Mouse (Mus musculus) limb, embryonic 10.5 days (tissue): ENCODE data around the gene Fam13c. TPM values are rescaled to one million over a fixed set of nuclear protein-coding genes. Genes with fewer than 3 reads are reported as not detected.

ENCODE experiments used
- DNase-seq: peaks from one replicate; pipeline ENCODE4 v3.0.0-alpha.2; 2017; ENCODE audit warnings: low spot score
- H3K27ac ChIP-seq: fragments of 300-500 bp; sonication (generic); 2 replicates; pipeline ENCODE4 v1.5.1; 2016; ENCODE audit warnings: mild to moderate bottlenecking
- H3K27me3 ChIP-seq: fragments of 300-500 bp; sonication (generic); 2 replicates; pipeline ENCODE4 v1.6.1; 2016; ENCODE audit warnings: low read depth, mild to moderate bottlenecking; ENCODE audit not compliant: poor library complexity, severe bottlenecking
- H3K36me3 ChIP-seq: fragments of 300-500 bp; sonication (generic); 2 replicates; pipeline ENCODE4 v1.6.1; 2016; ENCODE audit warnings: mild to moderate bottlenecking, moderate library complexity
- H3K4me1 ChIP-seq: fragments of 300-500 bp; sonication (generic); 2 replicates; pipeline ENCODE4 v1.6.1; 2016
- H3K4me3 ChIP-seq: fragments of 300-500 bp; sonication (generic); 2 replicates; pipeline ENCODE4 v1.5.1; 2016; ENCODE audit warnings: mild to moderate bottlenecking, moderate library complexity
- H3K9me3 ChIP-seq: fragments of 300-500 bp; sonication (generic); replicated peaks from 2 replicates; pipeline ENCODE4 v1.6.1; 2016; ENCODE audit warnings: mild to moderate bottlenecking
- WGBS: fragments of 180-500 bp; shearing (Covaris S2); methylation state at CpG from one replicate; pipeline ENCODE4 v1.1.7; 2016; 5-methylcytosine and 5-hydroxymethylcytosine counted together
- polyA plus RNA-seq: library from polyadenylated mRNA; unstranded; fragments of >200 nt; fragmentation: Nextera tagmentation; extraction: Ambion mirVana; gene quantifications from 2 replicates; pipeline ENCODE4 v1.2.1, GENCODE M21; 2016

Gene Fam13c
- polyA plus RNA-seq, 1 experiment from 2014 or later, result 7.8 TPM

DNA sequence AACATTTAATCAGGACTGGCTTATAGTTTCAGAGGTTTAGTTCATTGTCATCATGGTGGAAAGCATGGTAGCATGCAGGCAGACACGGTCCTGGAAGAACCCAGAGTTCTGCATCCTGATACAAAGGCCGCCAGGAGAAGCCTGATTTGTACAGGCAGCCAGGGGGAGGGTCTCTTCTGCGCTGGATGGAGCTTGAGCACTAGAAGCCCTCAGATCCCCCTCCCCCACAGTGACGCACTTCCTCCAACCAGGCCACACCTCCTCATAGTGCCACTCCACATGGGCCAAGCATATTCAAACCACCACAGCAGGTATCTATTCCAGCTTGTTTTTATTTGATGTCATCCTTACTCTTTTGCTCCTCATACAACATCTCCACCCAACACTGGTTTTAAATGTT is 3.6 kb upstream of the Fam13c start:
- H3K27me3 ChIP-seq, result 0 out of 2 replicates have a peak, but pooled peaks cover 4% of the 10 kb centered on the region

DNA sequence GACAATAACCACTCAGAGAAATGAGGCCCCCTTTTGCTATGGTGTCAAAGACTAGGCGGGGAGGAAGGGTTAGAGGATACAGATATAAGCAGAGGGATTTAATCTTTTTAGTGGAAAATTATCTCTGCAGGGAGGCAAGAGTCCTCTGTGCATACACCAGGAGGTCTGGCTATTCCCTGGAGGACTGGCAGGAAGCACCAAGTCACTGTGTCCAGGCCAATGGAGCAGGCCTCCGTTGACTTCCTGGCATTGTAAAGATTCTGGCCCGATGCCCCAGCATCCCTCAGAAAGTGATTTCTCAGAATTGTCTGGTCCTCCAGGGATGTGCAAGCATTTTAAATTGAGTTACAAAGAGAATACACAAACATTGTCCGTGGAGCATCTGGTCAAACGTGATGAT is 3.0 kb upstream of the Fam13c start:
- Histone ChIP-seq H3K27me3 (0 out of 2 replicates have a peak, but pooled peaks cover 4% of the 10 kb centered on the region), H3K4me1 (peaks cover 7% of the 10 kb centered on the region), H3K27ac (no peak overlapping the region), H3K36me3 (no peaks in the 10 kb centered on the region), H3K4me3 (no peak overlapping the region), H3K9me3 (no peaks in the 10 kb centered on the region)
- WGBS, result 88% methylated on average over 5 of the region's 5 CpGs
- DNase-seq, result no peak

More for the DNA sequence above, 3.6 kb upstream of the Fam13c start:
- peaks cover 7% of the 10 kb centered on the region for H3K4me1 ChIP-seq
- H3K9me3 ChIP-seq, result no peaks in the 10 kb centered on the region
- H3K4me3 ChIP-seq, result no peak overlapping the region
- WGBS, result 89% methylated on average over 4 of the region's 4 CpGs
- H3K27ac ChIP-seq, result no peak overlapping the region
- no peak for DNase-seq
- no peaks in the 10 kb centered on the region for H3K36me3 ChIP-seq

GRCm38 (mm10) chr10:70440639-70441461 is 569 bp downstream of the Fam13c start:
- under 1% methylated on average over 44 of the region's 44 CpGs for WGBS
- Histone ChIP-seq H3K36me3 (no peaks in the 10 kb centered on the region), H3K9me3 (no peaks in the 10 kb centered on the region), H3K27me3 (0 out of 2 replicates have a peak, but pooled peaks cover 4% of the 10 kb centered on the region), H3K27ac (peak overlapping the region; percentile 91), H3K4me3 (peak overlapping the region; percentile 78), H3K4me1 (peaks cover 7% of the 10 kb centered on the region)
- DNase-seq, result peak; percentile 78

DNA sequence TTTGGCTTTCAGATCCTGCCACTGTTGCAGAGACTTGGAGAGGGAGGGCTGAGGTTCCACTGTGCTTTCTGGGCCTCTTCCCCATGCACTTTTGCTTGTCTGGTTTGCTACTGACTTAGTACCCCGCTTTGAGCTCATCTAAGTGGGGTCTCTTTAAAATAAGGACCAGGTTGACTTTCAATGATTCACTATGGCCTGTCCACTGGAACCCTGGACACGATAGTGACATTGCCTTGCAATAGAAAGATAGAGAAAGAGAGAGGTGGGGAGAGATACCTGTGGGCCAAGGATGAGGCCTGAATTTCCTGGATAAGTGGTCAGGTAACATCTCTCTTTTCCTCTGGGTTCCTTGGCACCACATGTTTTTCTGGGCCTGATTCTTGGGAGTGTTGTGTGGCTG is 1.9 kb downstream of the Fam13c start:
- 89% methylated on average over 2 of the region's 2 CpGs for WGBS
- DNase-seq, result no peak
- H3K4me1 ChIP-seq, result peaks cover 7% of the 10 kb centered on the region
- H3K27ac ChIP-seq, result no peak overlapping the region
- H3K4me3 ChIP-seq, result no peak overlapping the region
- no peaks in the 10 kb centered on the region for H3K36me3 ChIP-seq
- no peaks in the 10 kb centered on the region for H3K9me3 ChIP-seq
- H3K27me3 ChIP-seq, result 0 out of 2 replicates have a peak, but pooled peaks cover 4% of the 10 kb centered on the region

GRCm38 (mm10) chr10:70442623-70443022 is 2.3 kb downstream of the Fam13c start:
- H3K4me1 ChIP-seq, result peaks cover 7% of the 10 kb centered on the region

DNA sequence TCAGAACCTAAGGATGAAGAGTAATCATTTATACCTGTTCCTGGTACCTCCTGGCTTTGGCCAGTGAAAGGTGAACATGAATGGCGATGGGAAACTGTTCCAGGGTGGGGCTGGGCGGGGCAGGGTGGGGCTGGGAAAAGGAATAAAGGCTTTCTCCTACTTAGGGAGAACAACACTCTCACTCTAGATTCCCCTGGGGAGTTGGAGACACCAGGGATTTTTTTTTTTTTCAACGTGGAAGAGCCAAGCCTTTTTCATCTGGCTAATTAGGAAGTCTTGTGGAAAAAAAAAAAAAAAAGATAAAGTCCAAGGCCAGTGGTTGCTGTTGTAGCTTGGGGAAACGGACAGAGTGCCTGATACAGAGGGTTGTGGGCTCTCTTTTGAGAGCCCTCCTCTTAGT is 7.5 kb downstream of the Fam13c start:
- Histone ChIP-seq H3K36me3 (0 out of 2 replicates have a peak, but pooled peaks cover 7% of the 10 kb centered on the region), H3K4me3 (no peak overlapping the region), H3K9me3 (no peaks in the 10 kb centered on the region), H3K4me1 (peaks cover 4% of the 10 kb centered on the region), H3K27ac (no peak overlapping the region), H3K27me3 (no peaks in the 10 kb centered on the region)
- DNase-seq, result no peak
- WGBS, result 71% methylated on average over 4 of the region's 4 CpGs

More at GRCm38 (mm10) chr10:70442623-70443022, 2.3 kb downstream of the Fam13c start:
- Histone ChIP-seq H3K27me3 (0 out of 2 replicates have a peak, but pooled peaks cover 4% of the 10 kb centered on the region), H3K36me3 (no peaks in the 10 kb centered on the region), H3K9me3 (no peaks in the 10 kb centered on the region), H3K4me3 (no peak overlapping the region), H3K27ac (no peak overlapping the region)
- DNase-seq, result no peak
- WGBS, result 81% methylated on average over 5 of the region's 5 CpGs

- no peak for DNase-seq
- no peak overlapping the region for H3K4me3 ChIP-seq
- WGBS, result 33% methylated on average over 8 of the region's 8 CpGs
Measured at GRCm38 (mm10) chr10:70449206-70449605, 8.9 kb downstream of the Fam13c start.

DNA sequence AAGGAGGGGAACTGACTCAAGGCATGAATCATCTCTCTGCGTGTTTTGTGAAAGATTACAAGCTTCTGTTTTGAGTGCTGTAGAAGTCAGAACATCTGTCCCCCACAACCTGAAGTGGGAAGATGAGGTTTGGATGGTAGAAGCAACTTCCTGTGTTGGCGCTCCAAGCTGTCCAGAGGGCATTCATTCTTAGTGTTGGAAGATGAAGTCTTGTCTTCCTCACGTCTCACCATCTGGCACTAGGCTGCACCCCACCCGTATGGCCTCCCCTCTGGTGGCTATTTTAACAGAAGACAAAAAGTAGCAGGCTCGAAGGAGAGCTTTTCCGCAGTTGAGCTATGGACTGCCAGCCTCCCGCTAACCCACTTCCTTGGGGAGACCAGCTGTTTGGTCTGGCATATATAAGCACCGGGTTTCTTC is 15.6 kb downstream of the Fam13c start:
- H3K9me3 ChIP-seq, result no peaks in the 10 kb centered on the region
- 89% methylated on average over 8 of the region's 8 CpGs for WGBS
- H3K27me3 ChIP-seq, result no peaks in the 10 kb centered on the region
- no peak overlapping the region for H3K4me3 ChIP-seq
- H3K4me1 ChIP-seq, result peaks cover 7% of the 10 kb centered on the region
- no peak overlapping the region for H3K27ac ChIP-seq
- DNase-seq, result no peak
- H3K36me3 ChIP-seq, result peaks cover 12% of the 10 kb centered on the region

More at GRCm38 (mm10) chr10:70449206-70449605, 8.9 kb downstream of the Fam13c start:
- no peak overlapping the region for H3K27ac ChIP-seq
- 0 out of 2 replicates have a peak, but pooled peaks cover 7% of the 10 kb centered on the region for H3K36me3 ChIP-seq
- peaks cover 4% of the 10 kb centered on the region for H3K4me1 ChIP-seq
- H3K9me3 ChIP-seq, result no peaks in the 10 kb centered on the region
- no peaks in the 10 kb centered on the region for H3K27me3 ChIP-seq

DNA sequence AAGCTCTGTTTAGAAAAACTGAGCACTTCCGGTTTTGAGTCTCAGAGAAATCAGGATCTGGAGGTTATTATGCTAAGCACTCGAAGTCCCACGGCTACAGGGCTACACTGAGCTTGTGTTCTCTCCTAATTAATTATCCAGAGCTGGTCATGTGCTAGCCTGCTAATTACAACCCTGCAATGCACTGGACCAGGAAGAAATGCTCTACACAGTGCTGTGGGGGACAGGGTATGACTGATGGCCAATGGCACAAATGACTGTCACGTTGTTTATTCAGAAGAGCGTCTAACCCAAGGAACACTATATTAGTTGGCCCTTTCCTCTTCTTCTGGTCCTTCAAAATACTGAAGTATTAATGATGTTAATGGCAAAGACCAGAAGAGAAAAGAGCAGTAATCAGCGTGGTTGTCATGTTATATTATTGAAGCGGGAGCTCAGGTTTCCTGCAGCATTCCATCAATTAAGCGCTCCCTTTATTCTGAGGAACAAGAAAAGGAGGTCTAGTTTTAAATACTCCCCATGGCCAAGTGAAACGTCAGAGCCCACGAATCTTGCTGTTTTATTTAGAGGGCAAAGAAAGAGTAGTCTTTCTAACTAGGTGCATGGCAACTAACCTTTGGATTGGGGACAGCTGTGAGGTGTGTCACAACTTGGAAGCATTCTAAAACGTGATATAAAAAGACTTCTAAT is 18.4 kb downstream of the Fam13c start:
- H3K9me3 ChIP-seq, result no peaks in the 10 kb centered on the region
- peaks cover 6% of the 10 kb centered on the region for H3K36me3 ChIP-seq
- peaks cover 7% of the 10 kb centered on the region for H3K4me1 ChIP-seq
- H3K4me3 ChIP-seq, result no peak overlapping the region
- no peak overlapping the region for H3K27ac ChIP-seq
- DNase-seq, result no peak
- no peaks in the 10 kb centered on the region for H3K27me3 ChIP-seq
- WGBS, result 66% methylated on average over 11 of the region's 11 CpGs

DNA sequence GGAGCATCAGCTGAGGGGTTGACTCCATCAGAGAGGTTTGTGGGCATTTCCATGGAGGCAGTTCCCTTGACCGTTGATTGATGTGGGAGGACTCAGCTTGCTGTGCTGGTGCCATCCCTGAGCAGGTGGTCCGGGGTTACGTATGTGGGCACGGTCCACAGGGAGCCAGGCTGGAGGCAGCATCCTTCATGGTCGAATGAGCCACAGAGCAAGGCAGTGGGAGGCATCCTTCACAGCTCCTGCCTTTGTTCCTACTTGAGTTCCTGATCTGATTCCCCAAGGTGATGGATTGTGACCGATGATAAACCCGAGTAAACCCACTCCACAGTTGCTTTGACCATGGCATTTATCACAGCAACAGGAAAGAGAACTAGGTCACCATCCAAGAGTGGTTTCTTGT is 25.4 kb downstream of the Fam13c start:
- no peaks in the 10 kb centered on the region for H3K9me3 ChIP-seq
- H3K4me3 ChIP-seq, result no peak overlapping the region
- 92% methylated on average over 7 of the region's 7 CpGs for WGBS
- DNase-seq, result no peak
- H3K27ac ChIP-seq, result no peak overlapping the region
- H3K36me3 ChIP-seq, result no peaks in the 10 kb centered on the region
- no peaks in the 10 kb centered on the region for H3K27me3 ChIP-seq
- H3K4me1 ChIP-seq, result no peaks in the 10 kb centered on the region

- Histone ChIP-seq H3K4me3 (no peak overlapping the region), H3K9me3 (no peaks in the 10 kb centered on the region), H3K4me1 (0 out of 2 replicates have a peak, but pooled peaks cover 4% of the 10 kb centered on the region), H3K27me3 (no peaks in the 10 kb centered on the region), H3K36me3 (peaks cover 18% of the 10 kb centered on the region), H3K27ac (no peak overlapping the region)
- WGBS, result 81% methylated on average over 1 of the region's 1 CpGs
- no peak for DNase-seq
Measured at GRCm38 (mm10) chr10:70470836-70471235, 30.6 kb downstream of the Fam13c start.

GRCm38 (mm10) chr10:70477741-70478145 is 37.5 kb downstream of the Fam13c start:
- Histone ChIP-seq H3K4me3 (no peak overlapping the region), H3K4me1 (no peaks in the 10 kb centered on the region), H3K36me3 (peaks cover 22% of the 10 kb centered on the region), H3K27ac (no peak overlapping the region), H3K9me3 (no peaks in the 10 kb centered on the region), H3K27me3 (no peaks in the 10 kb centered on the region)
- WGBS, result 93% methylated on average over 10 of the region's 10 CpGs
- DNase-seq, result no peak

DNA sequence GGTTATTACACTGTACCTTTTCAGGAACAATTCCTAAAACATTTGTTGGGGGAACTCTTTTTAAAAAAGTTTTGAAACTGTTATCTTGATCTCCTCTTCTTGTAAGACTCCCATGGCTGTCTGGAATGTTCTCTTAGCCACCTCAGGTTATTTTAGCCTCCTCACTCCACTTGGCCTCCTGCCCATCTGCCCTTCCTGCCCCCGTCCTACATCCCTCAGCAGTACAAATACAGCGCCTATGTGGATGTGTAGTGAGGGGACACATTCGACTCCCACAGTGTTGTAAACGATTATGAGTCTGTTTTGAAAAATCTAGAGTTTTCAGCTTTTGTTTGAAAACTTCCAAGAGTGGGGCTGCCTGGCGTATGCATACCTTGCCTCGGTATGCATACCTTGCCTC is 43.5 kb downstream of the Fam13c start:
- H3K9me3 ChIP-seq, result no peaks in the 10 kb centered on the region
- peaks cover 11% of the 10 kb centered on the region for H3K4me1 ChIP-seq
- no peaks in the 10 kb centered on the region for H3K36me3 ChIP-seq
- WGBS, result 88% methylated on average over 6 of the region's 6 CpGs
- no peaks in the 10 kb centered on the region for H3K27me3 ChIP-seq
- H3K27ac ChIP-seq, result no peak overlapping the region
- DNase-seq, result no peak
- H3K4me3 ChIP-seq, result no peak overlapping the region
